Mouse (Mus musculus) limb, embryonic 12.5 days (tissue): ENCODE results near the gene Sorl1. TPM values are rescaled to one million over a fixed set of nuclear protein-coding genes. Genes with fewer than 3 reads are reported as not detected.

Experiments used
- ATAC-seq: fragments of 200-750 bp; cut with Nextera tagmentation; 2 replicates; pipeline ENCODE4 v1.8.0; 2017; ENCODE audit warnings: low read depth, moderate TSS enrichment; ENCODE audit not compliant: insufficient number of reproducible peaks, insufficient read depth, low FRiP score, low TSS enrichment
- H3K27ac ChIP-seq: fragments of 300-500 bp; sonication (generic); 2 replicates; pipeline ENCODE4 v1.5.1; 2016; ENCODE audit warnings: mild to moderate bottlenecking, moderate library complexity
- H3K27me3 ChIP-seq: fragments of 300-500 bp; sonication (generic); 2 replicates; pipeline ENCODE4 v1.6.1; 2016; ENCODE audit warnings: mild to moderate bottlenecking, moderate library complexity
- H3K36me3 ChIP-seq: fragments of 300-500 bp; sonication (generic); 2 replicates; pipeline ENCODE4 v1.6.1; 2016; ENCODE audit warnings: mild to moderate bottlenecking, moderate library complexity
- H3K4me1 ChIP-seq: fragments of 300-500 bp; sonication (generic); replicated peaks from 2 replicates; pipeline ENCODE4 v1.6.1; 2016
- H3K4me2 ChIP-seq: fragments of 300-500 bp; sonication (generic); 2 replicates; pipeline ENCODE4 v1.6.1; 2016; ENCODE audit warnings: mild to moderate bottlenecking, moderate library complexity
- H3K4me3 ChIP-seq: fragments of 300-500 bp; sonication (generic); replicated peaks from 2 replicates; pipeline ENCODE4 v1.5.1; 2016; ENCODE audit warnings: mild to moderate bottlenecking
- H3K9ac ChIP-seq: fragments of 300-500 bp; sonication (generic); replicated peaks from 2 replicates; pipeline ENCODE4 v1.6.1; 2016; ENCODE audit warnings: mild to moderate bottlenecking, moderate library complexity
- H3K9me3 ChIP-seq: fragments of 300-500 bp; sonication (generic); 2 replicates; pipeline ENCODE4 v1.6.1; 2016; ENCODE audit warnings: mild to moderate bottlenecking, moderate library complexity
- WGBS: fragments of 180-500 bp; shearing (Covaris S2); methylation state at CpG from one replicate; pipeline ENCODE4 v1.1.7; 2016; 5-methylcytosine and 5-hydroxymethylcytosine counted together
- polyA plus RNA-seq: library from polyadenylated mRNA; unstranded; fragments of >200 nt; fragmentation: Nextera tagmentation; extraction: Ambion mirVana; gene quantifications from 2 replicates; pipeline ENCODE4 v1.2.1, GENCODE M21; 2016

The Sorl1 gene
- polyA plus RNA-seq, 1 experiment from 2014 or later = 4.6 TPM

- 90% methylated on average over 7 of the region's 7 CpGs for WGBS
- Histone ChIP-seq H3K27me3 (no peaks in the 10 kb centered on the region), H3K36me3 (no peaks in the 10 kb centered on the region), H3K4me1 (peaks cover 6% of the 10 kb centered on the region), H3K27ac (no peak overlapping the region), H3K4me2 (no peak overlapping the region), H3K9me3 (no peaks in the 10 kb centered on the region), H3K4me3 (no peak overlapping the region), H3K9ac (no peak overlapping the region)
- no peak for ATAC-seq
Measured at GRCm38 (mm10) chr9:42103546-42103945, 20.6 kb downstream of the Sorl1 start.

DNA sequence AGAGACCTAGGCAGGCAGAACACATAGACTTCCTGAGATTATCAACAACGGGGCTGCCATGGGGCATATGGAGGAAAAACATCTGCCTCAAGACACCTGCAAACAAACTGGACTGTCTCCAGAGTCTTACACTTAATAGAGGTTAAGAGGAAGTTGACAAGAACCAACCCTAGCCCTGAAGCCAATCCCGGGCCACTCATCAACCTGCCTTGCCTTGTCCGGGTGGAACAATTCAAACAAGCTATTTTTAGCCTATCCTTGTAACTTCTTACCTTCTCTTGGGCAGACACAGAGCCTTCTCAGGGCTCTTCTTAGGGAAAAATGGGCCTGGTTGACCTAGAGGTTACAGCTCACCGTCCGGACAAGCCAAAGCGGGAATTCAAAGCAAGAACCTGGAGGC lies 22.1 kb downstream of the Sorl1 start:
- H3K27me3 ChIP-seq = no peaks in the 10 kb centered on the region
- WGBS = 91% methylated on average over 6 of the region's 6 CpGs

DNA sequence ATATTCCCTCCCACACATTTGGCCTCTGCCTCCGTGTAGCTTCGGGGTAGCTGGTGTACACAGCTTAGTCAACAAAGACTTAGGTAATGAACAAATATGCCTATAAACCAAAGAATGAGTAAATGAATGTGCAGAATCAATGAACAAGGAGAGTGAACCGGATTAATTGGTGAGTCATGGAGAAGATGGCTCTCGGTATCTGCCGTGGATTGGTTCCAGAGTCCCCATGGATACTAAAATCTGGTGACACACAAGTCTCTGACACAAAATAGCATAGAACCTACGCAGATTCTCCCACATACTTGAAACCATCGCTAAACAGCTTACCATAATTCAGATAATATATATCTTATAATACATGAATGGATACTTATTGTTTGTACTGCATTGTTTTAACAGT lies 22.8 kb downstream of the Sorl1 start:
- Histone ChIP-seq H3K27ac (no peak overlapping the region), H3K36me3 (no peaks in the 10 kb centered on the region), H3K9ac (no peak overlapping the region), H3K4me1 (no peaks in the 10 kb centered on the region), H3K9me3 (no peaks in the 10 kb centered on the region), H3K4me3 (no peak overlapping the region), H3K27me3 (no peaks in the 10 kb centered on the region), H3K4me2 (no peak overlapping the region)
- no peak for ATAC-seq
- WGBS = 86% methylated on average over 7 of the region's 7 CpGs

More for the DNA sequence above, 22.1 kb downstream of the Sorl1 start:
- Histone ChIP-seq H3K9me3 (no peaks in the 10 kb centered on the region), H3K4me1 (no peaks in the 10 kb centered on the region), H3K36me3 (no peaks in the 10 kb centered on the region), H3K4me2 (no peak overlapping the region), H3K4me3 (no peak overlapping the region), H3K27ac (no peak overlapping the region), H3K9ac (no peak overlapping the region)
- ATAC-seq = no peak

GRCm38 (mm10) chr9:42100618-42101210 lies 23.4 kb downstream of the Sorl1 start:
- Histone ChIP-seq H3K4me2 (no peak overlapping the region), H3K9me3 (no peaks in the 10 kb centered on the region), H3K4me3 (no peak overlapping the region), H3K9ac (no peak overlapping the region), H3K36me3 (no peaks in the 10 kb centered on the region), H3K27ac (no peak overlapping the region), H3K4me1 (no peaks in the 10 kb centered on the region), H3K27me3 (no peaks in the 10 kb centered on the region)
- WGBS = 62% methylated on average over 9 of the region's 9 CpGs
- ATAC-seq = no peak

DNA sequence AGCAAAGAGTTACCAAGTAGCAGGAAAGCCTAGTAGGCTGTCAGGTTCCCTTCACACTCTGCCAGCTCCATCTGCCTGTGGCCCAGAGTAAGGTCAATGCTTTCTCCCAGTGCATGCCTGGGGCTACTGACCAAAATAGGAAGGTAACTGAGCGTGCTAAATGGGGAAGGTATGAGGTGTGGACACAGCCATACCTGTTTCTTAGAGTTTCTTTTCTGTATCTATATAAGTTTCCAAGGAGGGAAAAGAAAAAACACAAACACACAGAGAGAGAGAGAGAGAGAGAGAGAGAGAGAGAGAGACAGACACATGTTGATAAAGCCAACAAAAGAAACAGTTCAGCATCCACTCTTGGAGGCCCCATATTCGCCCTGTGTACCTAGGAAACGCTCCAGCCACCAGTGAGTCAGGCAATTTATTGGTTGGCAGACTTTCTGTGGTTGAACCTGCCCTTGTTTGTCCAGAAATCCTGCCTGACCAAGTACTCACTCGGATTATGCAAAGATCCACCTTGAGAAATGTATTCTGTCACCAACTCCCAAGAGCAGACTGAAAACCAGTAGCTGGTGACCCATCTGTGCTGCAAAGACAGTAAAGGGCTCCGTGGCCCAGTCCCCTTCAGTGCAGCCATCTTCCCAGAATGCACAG lies 25.5 kb downstream of the Sorl1 start:
- no peak overlapping the region for H3K9ac ChIP-seq
- H3K4me3 ChIP-seq = no peak overlapping the region
- 90% methylated on average over 5 of the region's 5 CpGs for WGBS
- H3K27me3 ChIP-seq = no peaks in the 10 kb centered on the region
- no peak overlapping the region for H3K27ac ChIP-seq
- ATAC-seq = no peak
- H3K36me3 ChIP-seq = no peaks in the 10 kb centered on the region
- H3K4me1 ChIP-seq = no peaks in the 10 kb centered on the region; the same call in 1 of the 2 replicates
- no peaks in the 10 kb centered on the region for H3K9me3 ChIP-seq
- no peak overlapping the region for H3K4me2 ChIP-seq

- Histone ChIP-seq H3K27ac (no peak overlapping the region), H3K27me3 (no peaks in the 10 kb centered on the region), H3K9ac (no peak overlapping the region), H3K4me1 (no peaks in the 10 kb centered on the region; the same call in 1 of the 2 replicates), H3K9me3 (no peaks in the 10 kb centered on the region), H3K36me3 (no peaks in the 10 kb centered on the region), H3K4me3 (no peak overlapping the region), H3K4me2 (no peak overlapping the region)
- WGBS = 82% methylated on average over 8 of the region's 8 CpGs
- ATAC-seq = no peak
Measured at GRCm38 (mm10) chr9:42097731-42098473, 26.2 kb downstream of the Sorl1 start.

DNA sequence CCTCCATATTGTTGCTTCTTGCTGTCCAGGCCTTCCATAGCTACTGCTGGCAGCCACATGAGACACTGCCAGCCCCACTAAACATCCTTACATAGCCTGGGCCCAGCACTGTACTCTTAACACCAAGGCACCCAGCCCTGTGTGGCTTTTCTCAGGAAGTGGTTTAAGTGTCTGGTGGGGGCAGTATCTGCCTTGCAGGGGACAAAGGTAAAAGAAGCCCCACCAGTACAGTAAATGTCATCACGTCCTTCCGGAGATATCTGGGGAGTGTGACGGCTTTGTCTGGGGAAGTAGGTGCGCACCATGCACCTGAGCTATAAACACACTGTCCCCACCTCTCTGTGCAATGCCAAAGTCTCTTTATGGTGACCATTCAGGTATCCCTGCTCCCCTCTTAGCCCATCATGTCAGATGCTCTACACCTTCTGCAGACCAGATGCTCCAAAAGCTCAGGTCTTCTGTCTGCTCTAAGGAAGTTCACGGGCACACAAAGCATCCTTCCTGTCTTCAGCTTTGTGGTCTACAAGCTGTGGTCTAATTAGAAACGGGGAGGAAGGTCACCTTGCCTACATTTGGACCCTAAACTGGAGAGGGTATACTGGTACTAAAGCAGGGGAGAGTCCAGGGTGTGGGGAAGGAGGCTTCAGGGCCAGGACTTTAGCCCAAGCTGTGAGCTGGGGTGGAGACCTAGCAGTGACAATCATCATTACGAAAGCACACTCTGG lies 26.9 kb downstream of the Sorl1 start:
- no peak overlapping the region for H3K27ac ChIP-seq
- 88% methylated on average over 7 of the region's 7 CpGs for WGBS
- no peak overlapping the region for H3K4me3 ChIP-seq
- no peaks in the 10 kb centered on the region; the same call in 1 of the 2 replicates for H3K4me1 ChIP-seq
- H3K9me3 ChIP-seq = no peaks in the 10 kb centered on the region
- no peak overlapping the region for H3K9ac ChIP-seq
- no peak for ATAC-seq
- H3K36me3 ChIP-seq = no peaks in the 10 kb centered on the region
- no peak overlapping the region for H3K4me2 ChIP-seq
- no peaks in the 10 kb centered on the region for H3K27me3 ChIP-seq

- Histone ChIP-seq H3K4me3 (no peak overlapping the region), H3K36me3 (peaks cover 5% of the 10 kb centered on the region; the same call in 1 of the 2 replicates), H3K4me2 (no peak overlapping the region), H3K4me1 (no peaks in the 10 kb centered on the region; the same call in 1 of the 2 replicates), H3K9me3 (no peaks in the 10 kb centered on the region), H3K9ac (no peak overlapping the region), H3K27ac (no peak overlapping the region), H3K27me3 (no peaks in the 10 kb centered on the region)
- ATAC-seq = no peak
- WGBS = 43% methylated on average over 11 of the region's 11 CpGs
Measured at GRCm38 (mm10) chr9:42094752-42095151, 29.3 kb downstream of the Sorl1 start.

- H3K4me3 ChIP-seq = no peak overlapping the region
- no peaks in the 10 kb centered on the region for H3K27me3 ChIP-seq
- H3K27ac ChIP-seq = no peak overlapping the region
- no peaks in the 10 kb centered on the region; the same call in 1 of the 2 replicates for H3K4me1 ChIP-seq
- H3K9me3 ChIP-seq = no peaks in the 10 kb centered on the region
- no peak overlapping the region for H3K4me2 ChIP-seq
- peaks cover 8% of the 10 kb centered on the region for H3K36me3 ChIP-seq
- ATAC-seq = no peak
- H3K9ac ChIP-seq = no peak overlapping the region
- WGBS = 80% methylated on average over 7 of the region's 7 CpGs
Measured at GRCm38 (mm10) chr9:42094028-42094551, 30.0 kb downstream of the Sorl1 start.

DNA sequence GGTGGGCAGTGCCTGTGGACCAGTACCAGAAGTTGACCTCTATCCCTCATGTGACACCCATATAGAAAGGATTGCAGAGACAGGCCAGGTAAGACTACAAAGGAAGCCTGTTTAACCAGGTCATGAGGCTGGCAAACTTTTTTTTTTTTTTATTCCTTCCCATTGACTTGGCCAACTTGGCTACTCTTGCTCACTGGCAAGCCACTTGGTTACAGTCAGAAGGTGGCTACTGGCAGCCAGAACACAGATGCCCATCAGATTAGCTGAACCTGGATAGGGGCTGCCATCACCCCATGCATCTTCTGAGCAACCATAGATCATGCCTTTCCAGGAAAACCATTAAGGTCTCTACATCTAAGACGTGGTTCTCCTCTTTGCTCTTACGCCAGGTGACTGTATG lies 31.3 kb downstream of the Sorl1 start:
- no peaks in the 10 kb centered on the region; the same call in 1 of the 2 replicates for H3K4me1 ChIP-seq
- H3K27me3 ChIP-seq = no peaks in the 10 kb centered on the region
- WGBS = 86% methylated on average over 2 of the region's 2 CpGs
- ATAC-seq = no peak
- H3K27ac ChIP-seq = no peak overlapping the region
- no peaks in the 10 kb centered on the region for H3K9me3 ChIP-seq
- H3K9ac ChIP-seq = no peak overlapping the region
- H3K36me3 ChIP-seq = peaks cover 8% of the 10 kb centered on the region
- H3K4me2 ChIP-seq = no peak overlapping the region
- H3K4me3 ChIP-seq = no peak overlapping the region

- Histone ChIP-seq H3K9me3 (no peaks in the 10 kb centered on the region), H3K4me2 (no peak overlapping the region), H3K4me1 (no peaks in the 10 kb centered on the region; the same call in 1 of the 2 replicates), H3K27ac (no peak overlapping the region), H3K4me3 (no peak overlapping the region), H3K27me3 (no peaks in the 10 kb centered on the region), H3K9ac (no peak overlapping the region), H3K36me3 (peaks cover 8% of the 10 kb centered on the region)
- no peak for ATAC-seq
- 94% methylated on average over 4 of the region's 4 CpGs for WGBS
Measured at GRCm38 (mm10) chr9:42091561-42091960, 32.5 kb downstream of the Sorl1 start.
